Mouse (Mus musculus) neural tube, embryonic 14.5 days (tissue): ENCODE measurements at regions not wholly inside any gene's neighbourhood (a gene's known extent, or its start where the extent isn't known, plus 50 kb on each side); places are given as distances from the start of the nearest gene placed in this dataset.

Experiments used
- ATAC-seq: fragments of 200-750 bp; cut with Nextera tagmentation; 2 replicates; pipeline ENCODE4 v1.8.0; 2017; ENCODE audit warnings: low read depth, mild to moderate bottlenecking, moderate TSS enrichment, moderate library complexity
- H3K27ac ChIP-seq: fragments of 300-500 bp; sonication (generic); 2 replicates; pipeline ENCODE4 v1.5.1; 2014; ENCODE audit warnings: low read depth, mild to moderate bottlenecking, control low read depth, low read length, moderate library complexity, mixed read lengths
- H3K27me3 ChIP-seq: fragments of 300-500 bp; sonication (generic); 2 replicates; pipeline ENCODE4 v1.6.1; 2014; ENCODE audit warnings: low read length; ENCODE audit not compliant: control insufficient read depth, insufficient read depth
- H3K36me3 ChIP-seq: fragments of 300-500 bp; sonication (generic); 2 replicates; pipeline ENCODE4 v1.6.1; 2014; ENCODE audit warnings: low read length, mixed read lengths; ENCODE audit not compliant: control insufficient read depth, insufficient read depth
- H3K4me1 ChIP-seq: fragments of 300-500 bp; sonication (generic); 2 replicates; pipeline ENCODE4 v1.6.1; 2014; ENCODE audit warnings: low read length; ENCODE audit not compliant: control insufficient read depth, insufficient read depth
- H3K4me2 ChIP-seq: fragments of 300-500 bp; sonication (generic); 2 replicates; pipeline ENCODE4 v1.6.1; 2014; ENCODE audit warnings: mild to moderate bottlenecking, low read depth, low read length, control low read depth
- H3K4me3 ChIP-seq: fragments of 300-500 bp; sonication (generic); 2 replicates; pipeline ENCODE4 v1.5.1; 2014; ENCODE audit warnings: low read depth, low read length, control low read depth, mixed read lengths
- H3K9ac ChIP-seq: fragments of 300-500 bp; sonication (generic); replicated peaks from 2 replicates; pipeline ENCODE4 v1.6.1; 2014; ENCODE audit warnings: low read depth, mild to moderate bottlenecking, control low read depth, low read length, mixed read lengths
- H3K9me3 ChIP-seq: fragments of 300-500 bp; sonication (generic); 2 replicates; pipeline ENCODE4 v1.6.1; 2016; ENCODE audit warnings: low read length; ENCODE audit not compliant: control insufficient read depth
- WGBS: fragments of 180-500 bp; shearing (Covaris S2); extraction: QIAGEN DNeasy Blood & Tissue Kit; methylation state at CpG from one replicate; pipeline ENCODE4 v1.1.7; 2014; 5-methylcytosine and 5-hydroxymethylcytosine counted together

GRCm38 (mm10) chr13:39376677-39377076 is 416.0 kb upstream of the Slc35b3 start:
- Histone ChIP-seq H3K4me1 (no peaks in the 10 kb centered on the region), H3K9ac (no peak overlapping the region), H3K9me3 (no peaks in the 10 kb centered on the region), H3K4me3 (no peak overlapping the region), H3K36me3 (no peaks in the 10 kb centered on the region), H3K27me3 (no peaks in the 10 kb centered on the region), H3K4me2 (no peak overlapping the region), H3K27ac (no peak overlapping the region)
- no peak for ATAC-seq
- 56% methylated on average over 8 of the region's 8 CpGs for WGBS

- Histone ChIP-seq H3K4me3 (no peak overlapping the region), H3K27ac (no peak overlapping the region), H3K9me3 (no peaks in the 10 kb centered on the region), H3K36me3 (no peaks in the 10 kb centered on the region), H3K4me2 (no peak overlapping the region), H3K9ac (no peak overlapping the region), H3K27me3 (no peaks in the 10 kb centered on the region), H3K4me1 (no peaks in the 10 kb centered on the region)
- 93% methylated on average over 6 of the region's 6 CpGs for WGBS
- ATAC-seq = no peak
Measured at GRCm38 (mm10) chr13:39376269-39376668, 415.6 kb upstream of the Slc35b3 start.

- no peak for ATAC-seq
- no peak overlapping the region for H3K4me2 ChIP-seq
- WGBS = 61% methylated on average over 3 of the region's 3 CpGs
Measured at GRCm38 (mm10) chr13:39372565-39372964, 411.9 kb upstream of the Slc35b3 start.

GRCm38 (mm10) chr13:39363637-39364036 is 403.0 kb upstream of the Slc35b3 start:
- H3K4me1 ChIP-seq = no peaks in the 10 kb centered on the region
- H3K27ac ChIP-seq = no peak overlapping the region
- WGBS = 70% methylated on average over 4 of the region's 4 CpGs
- H3K36me3 ChIP-seq = no peaks in the 10 kb centered on the region
- no peak overlapping the region for H3K4me2 ChIP-seq
- no peaks in the 10 kb centered on the region for H3K27me3 ChIP-seq
- H3K4me3 ChIP-seq = no peak overlapping the region
- ATAC-seq = no peak
- no peaks in the 10 kb centered on the region for H3K9me3 ChIP-seq
- no peak overlapping the region for H3K9ac ChIP-seq

More at GRCm38 (mm10) chr13:39372565-39372964, 411.9 kb upstream of the Slc35b3 start:
- no peaks in the 10 kb centered on the region for H3K9me3 ChIP-seq
- no peaks in the 10 kb centered on the region for H3K27me3 ChIP-seq
- no peaks in the 10 kb centered on the region for H3K36me3 ChIP-seq
- no peak overlapping the region for H3K27ac ChIP-seq
- no peaks in the 10 kb centered on the region for H3K4me1 ChIP-seq
- no peak overlapping the region for H3K4me3 ChIP-seq
- H3K9ac ChIP-seq = no peak overlapping the region

GRCm38 (mm10) chr13:39362536-39362935 is 401.9 kb upstream of the Slc35b3 start:
- H3K27me3 ChIP-seq = no peaks in the 10 kb centered on the region
- no peaks in the 10 kb centered on the region for H3K9me3 ChIP-seq
- no peaks in the 10 kb centered on the region for H3K4me1 ChIP-seq
- WGBS = 62% methylated on average over 13 of the region's 13 CpGs
- H3K4me2 ChIP-seq = no peak overlapping the region
- H3K9ac ChIP-seq = no peak overlapping the region
- H3K4me3 ChIP-seq = no peak overlapping the region
- no peak for ATAC-seq
- no peaks in the 10 kb centered on the region for H3K36me3 ChIP-seq
- H3K27ac ChIP-seq = no peak overlapping the region

- no peaks in the 10 kb centered on the region for H3K36me3 ChIP-seq
Measured at GRCm38 (mm10) chr13:39351606-39352005, 390.9 kb upstream of the Slc35b3 start.

GRCm38 (mm10) chr13:39350668-39351067 is 390.0 kb upstream of the Slc35b3 start:
- Histone ChIP-seq H3K9me3 (no peaks in the 10 kb centered on the region), H3K4me3 (no peak overlapping the region), H3K4me2 (no peak overlapping the region), H3K9ac (no peak overlapping the region), H3K4me1 (no peaks in the 10 kb centered on the region), H3K36me3 (no peaks in the 10 kb centered on the region), H3K27ac (no peak overlapping the region), H3K27me3 (no peaks in the 10 kb centered on the region)
- 61% methylated on average over 12 of the region's 12 CpGs for WGBS
- ATAC-seq = no peak

More at GRCm38 (mm10) chr13:39351606-39352005, 390.9 kb upstream of the Slc35b3 start:
- H3K9ac ChIP-seq = no peak overlapping the region
- no peak overlapping the region for H3K27ac ChIP-seq
- 77% methylated on average over 2 of the region's 2 CpGs for WGBS
- H3K9me3 ChIP-seq = no peaks in the 10 kb centered on the region
- H3K27me3 ChIP-seq = no peaks in the 10 kb centered on the region
- no peak for ATAC-seq
- no peaks in the 10 kb centered on the region for H3K4me1 ChIP-seq
- H3K4me3 ChIP-seq = no peak overlapping the region
- H3K4me2 ChIP-seq = no peak overlapping the region

GRCm38 (mm10) chr13:39347761-39348160 is 387.1 kb upstream of the Slc35b3 start:
- WGBS = 85% methylated on average over 6 of the region's 6 CpGs
- Histone ChIP-seq H3K9ac (no peak overlapping the region), H3K4me2 (no peak overlapping the region), H3K4me1 (no peaks in the 10 kb centered on the region), H3K27ac (no peak overlapping the region), H3K27me3 (no peaks in the 10 kb centered on the region), H3K36me3 (no peaks in the 10 kb centered on the region), H3K4me3 (no peak overlapping the region), H3K9me3 (no peaks in the 10 kb centered on the region)
- ATAC-seq = no peak

GRCm38 (mm10) chr13:39334874-39335273 is 374.2 kb upstream of the Slc35b3 start:
- Histone ChIP-seq H3K4me2 (no peak overlapping the region), H3K9ac (no peak overlapping the region), H3K4me1 (no peaks in the 10 kb centered on the region), H3K36me3 (no peaks in the 10 kb centered on the region), H3K9me3 (no peaks in the 10 kb centered on the region), H3K27ac (no peak overlapping the region), H3K27me3 (no peaks in the 10 kb centered on the region), H3K4me3 (no peak overlapping the region)
- 77% methylated on average over 7 of the region's 7 CpGs for WGBS
- ATAC-seq = no peak

- no peak for ATAC-seq
- WGBS = 86% methylated on average over 3 of the region's 3 CpGs
- Histone ChIP-seq H3K27ac (no peak overlapping the region), H3K4me2 (no peak overlapping the region), H3K4me3 (no peak overlapping the region), H3K9ac (no peak overlapping the region), H3K9me3 (no peaks in the 10 kb centered on the region), H3K27me3 (no peaks in the 10 kb centered on the region), H3K36me3 (no peaks in the 10 kb centered on the region), H3K4me1 (no peaks in the 10 kb centered on the region)
Measured at GRCm38 (mm10) chr13:39329794-39330193, 369.1 kb upstream of the Slc35b3 start.
